ENCODE assay signal across 8 mouse cellular contexts in genomic region chr5:136907587-136907986, GRCm38 (mm10). TPM values are rescaled to one million over a fixed set of nuclear protein-coding genes. Genes with fewer than 3 reads are reported as not detected.
A peak's percentile ranks its signal among the peaks of the same experiment; 100 is the strongest.
DNase-seq lines count a peak whose midpoint lies in the region; ATAC-seq and TF ChIP-seq lines count a peak whose summit lies in the region.

No protein-coding gene starts in this region.

- no peak for TF ChIP-seq POLR2A in spleen, adult 2 months (IDR thresholded peaks at IDR 0.05; ENCODE audit: low read depth, low read length)
- TF ChIP-seq POLR2A in limb, embryonic 14.5 days (IDR thresholded peaks at IDR 0.05; ENCODE audit: borderline replicate concordance, extremely low read depth, insufficient read depth, insufficient read length): no peak

- peak overlapping the region; percentile 64; the same call in 1 of the 2 replicates for H3K9ac ChIP-seq in limb, embryonic 14.5 days (ENCODE audit: low read depth, low read length, severe bottlenecking)
- H3K9ac ChIP-seq in stomach, embryonic 15.5 days: no peak overlapping the region

- peak overlapping the region; percentile 60 for H3K4me3 ChIP-seq in erythroblast, embryonic 14.5 days (replicated peaks)
- H3K4me3 ChIP-seq in spleen, adult 2 months (ENCODE audit: extremely low read depth, insufficient read depth, insufficient read length): peak overlapping the region; percentile 64
- H3K4me3 ChIP-seq in limb, embryonic 14.5 days (replicated peaks; ENCODE audit: low read length): peak overlapping the region; percentile 68
- peak overlapping the region; percentile 70 for H3K4me3 ChIP-seq in stomach, embryonic 15.5 days (replicated peaks)

- peaks cover 7% of the 10 kb centered on the region for H3K4me1 ChIP-seq in erythroblast, embryonic 14.5 days (ENCODE audit: control insufficient read depth)
- H3K4me1 ChIP-seq in spleen, adult 2 months (ENCODE audit: control insufficient read depth, insufficient read depth, insufficient read length): no peaks in the 10 kb centered on the region
- 0 out of 2 replicates have a peak, but pooled peaks cover 3% of the 10 kb centered on the region for H3K4me1 ChIP-seq in limb, embryonic 14.5 days (ENCODE audit: control insufficient read depth, insufficient read depth, low read length)
- H3K4me1 ChIP-seq in stomach, embryonic 15.5 days: peaks cover 6% of the 10 kb centered on the region; the same call in 1 of the 2 replicates

- H3K36me3 ChIP-seq in erythroblast, embryonic 14.5 days (ENCODE audit: control insufficient read depth): no peaks in the 10 kb centered on the region
- H3K36me3 ChIP-seq in spleen, adult 2 months (ENCODE audit: control insufficient read depth, insufficient read depth, low read length): no peaks in the 10 kb centered on the region
- peaks cover 11% of the 10 kb centered on the region for H3K36me3 ChIP-seq in limb, embryonic 14.5 days (ENCODE audit: control insufficient read depth, insufficient read depth, low read length)
- H3K36me3 ChIP-seq in stomach, embryonic 15.5 days: peaks cover 4% of the 10 kb centered on the region; the same call in 1 of the 2 replicates

- no peaks in the 10 kb centered on the region for H3K27me3 ChIP-seq in erythroblast, embryonic 14.5 days (ENCODE audit: control insufficient read depth)
- no peaks in the 10 kb centered on the region for H3K27me3 ChIP-seq in spleen, adult 2 months (ENCODE audit: control insufficient read depth, insufficient read depth, low read length)
- no peaks in the 10 kb centered on the region for H3K27me3 ChIP-seq in limb, embryonic 14.5 days (ENCODE audit: control insufficient read depth, insufficient read depth, low read length)
- no peaks in the 10 kb centered on the region for H3K27me3 ChIP-seq in stomach, embryonic 15.5 days (replicated peaks)

- H3K9me3 ChIP-seq in erythroblast, embryonic 14.5 days (ENCODE audit: control insufficient read depth, low read length): 0 out of 2 replicates have a peak, but pooled peaks cover 2% of the 10 kb centered on the region
- no peaks in the 10 kb centered on the region for H3K9me3 ChIP-seq in limb, embryonic 14.5 days (ENCODE audit: control insufficient read depth, low read length)
- no peaks in the 10 kb centered on the region for H3K9me3 ChIP-seq in stomach, embryonic 15.5 days

- no peak for TF ChIP-seq CTCF in spleen, adult 2 months (IDR thresholded peaks at IDR 0.05; ENCODE audit: extremely low read depth, insufficient read depth, insufficient read length, insufficient replicate concordance)

- WGBS in spleen, adult 2 months: 37% methylated on average over 9 of the region's 9 CpGs
- WGBS in limb, embryonic 14.5 days: 38% methylated on average over 9 of the region's 9 CpGs
- 36% methylated on average over 9 of the region's 9 CpGs for WGBS in stomach, embryonic 15.5 days

- H3K4me2 ChIP-seq in limb, embryonic 14.5 days (replicated peaks; ENCODE audit: low read depth, low read length, severe bottlenecking): peak overlapping the region; percentile 58
- peak overlapping the region; percentile 69 for H3K4me2 ChIP-seq in stomach, embryonic 15.5 days

- no peak for DNase-seq in spleen, adult 2 months (ENCODE audit: low read depth in 1 of 2, low spot score in 2 of 2)
- DNase-seq in spleen, adult 18-20 months: no peak
- no peak for DNase-seq in limb, embryonic 14.5 days (ENCODE audit: low spot score)
- DNase-seq in layer of hippocampus, postnatal 14 days (ENCODE audit: low spot score in 2 of 2): no peak
- no peak for DNase-seq in embryo, embryonic 10.5 days (ENCODE audit: low spot score)

- H3K27ac ChIP-seq in spleen, adult 2 months (ENCODE audit: insufficient read depth, low read length): 0 out of 2 replicates have a peak overlapping the region, but pooled peaks have one; percentile 19
- no peak overlapping the region for H3K27ac ChIP-seq in limb, embryonic 14.5 days (replicated peaks; ENCODE audit: low read depth, low read length)
- H3K27ac ChIP-seq in stomach, embryonic 15.5 days: no peak overlapping the region

- no peak for ATAC-seq in erythroblast, adult 5-6 weeks (replicated peaks; ENCODE audit: low FRiP score, poor library complexity, severe bottlenecking)
- no peak for ATAC-seq in limb, embryonic 14.5 days (ENCODE audit: low FRiP score, low read depth)
- peak; percentile 7; the same call in 1 of the 2 replicates for ATAC-seq in stomach, embryonic 15.5 days (ENCODE audit: insufficient read depth, low FRiP score, low read depth)

RNA-seq across cellular contexts. Expression of gene Ift22, which starts 0.4 kb away (rescaled TPM):
- 0.02 and 0.24 TPM in 2 replicates for polyA plus RNA-seq in erythroblast, embryonic 14.5 days (2012)
- total RNA-seq in erythroblast, adult 5-6 weeks (2015; ENCODE audit: low replicate concordance): 1.7 and 4.8 TPM in 2 replicates
- 0.28 and 1.3 TPM in 2 replicates for total RNA-seq in erythroblast, adult 5-6 weeks (2017; ENCODE audit: low replicate concordance)
- 6.3 and 8.3 TPM in 2 replicates for polyA plus RNA-seq in spleen, adult 2 months (2012; rRNA removed)
- 23.4 and 28.8 TPM in 2 replicates for polyA plus RNA-seq in limb, embryonic 14.5 days (2012; rRNA removed)
- 56.6 and 58.9 TPM in 2 replicates for polyA plus RNA-seq in limb, embryonic 14.5 days (2014; fragmentation: Nextera tagmentation; extraction: Ambion mirVana)
- polyA plus RNA-seq in stomach, embryonic 15.5 days (2015; fragmentation: Nextera tagmentation; extraction: Ambion mirVana): 59.5 and 62.3 TPM in 2 replicates
- 10 to 100 TPM; 78.3 to 99.5 TPM for total RNA-seq in layer of hippocampus, postnatal 14 days (2021)

RNA-seq across cellular contexts. Expression of gene Col26a1, which starts 24.6 kb away (rescaled TPM):
- polyA plus RNA-seq in erythroblast, embryonic 14.5 days (2012): 0.02 TPM in 2 replicates
- total RNA-seq in erythroblast, adult 5-6 weeks (2015; ENCODE audit: low replicate concordance): not detected in 2 replicates
- total RNA-seq in erythroblast, adult 5-6 weeks (2017; ENCODE audit: low replicate concordance): not detected in 2 replicates
- polyA plus RNA-seq in spleen, adult 2 months (2012; rRNA removed): 0.87 and 0.98 TPM in 2 replicates
- 219 and 265 TPM in 2 replicates for polyA plus RNA-seq in limb, embryonic 14.5 days (2012; rRNA removed)
- polyA plus RNA-seq in limb, embryonic 14.5 days (2014; fragmentation: Nextera tagmentation; extraction: Ambion mirVana): 85.5 and 109 TPM in 2 replicates
- polyA plus RNA-seq in stomach, embryonic 15.5 days (2015; fragmentation: Nextera tagmentation; extraction: Ambion mirVana): 20.6 and 25.3 TPM in 2 replicates
- total RNA-seq in layer of hippocampus, postnatal 14 days (2021): 10 to 100 TPM; 12.0 to 13.8 TPM

RNA-seq across cellular contexts. Expression of gene Fis1, which starts 45.5 kb away (rescaled TPM):
- polyA plus RNA-seq in erythroblast, embryonic 14.5 days (2012): 325 and 364 TPM in 2 replicates
- total RNA-seq in erythroblast, adult 5-6 weeks (2015; ENCODE audit: low replicate concordance): 160 and 175 TPM in 2 replicates
- total RNA-seq in erythroblast, adult 5-6 weeks (2017; ENCODE audit: low replicate concordance): 65.3 and 70.5 TPM in 2 replicates
- 130 and 172 TPM in 2 replicates for polyA plus RNA-seq in spleen, adult 2 months (2012; rRNA removed)
- polyA plus RNA-seq in limb, embryonic 14.5 days (2012; rRNA removed): 194 and 225 TPM in 2 replicates
- 284 and 300 TPM in 2 replicates for polyA plus RNA-seq in limb, embryonic 14.5 days (2014; fragmentation: Nextera tagmentation; extraction: Ambion mirVana)
- polyA plus RNA-seq in stomach, embryonic 15.5 days (2015; fragmentation: Nextera tagmentation; extraction: Ambion mirVana): 246 and 259 TPM in 2 replicates
- 100 to 1,000 TPM; 207 to 216 TPM for total RNA-seq in layer of hippocampus, postnatal 14 days (2021)

RNA-seq across cellular contexts. Expression of gene Cldn15, which starts 58.8 kb away (rescaled TPM):
- 0.03 and 0.04 TPM in 2 replicates for polyA plus RNA-seq in erythroblast, embryonic 14.5 days (2012)
- 5.8 and 14.0 TPM in 2 replicates for total RNA-seq in erythroblast, adult 5-6 weeks (2015; ENCODE audit: low replicate concordance)
- total RNA-seq in erythroblast, adult 5-6 weeks (2017; ENCODE audit: low replicate concordance): 11.0 and 19.1 TPM in 2 replicates
- polyA plus RNA-seq in spleen, adult 2 months (2012; rRNA removed): 2.6 and 3.4 TPM in 2 replicates
- 0.60 and 0.74 TPM in 2 replicates for polyA plus RNA-seq in limb, embryonic 14.5 days (2012; rRNA removed)
- polyA plus RNA-seq in limb, embryonic 14.5 days (2014; fragmentation: Nextera tagmentation; extraction: Ambion mirVana): 0.28 TPM in 1 of 2 replicates, not detected in the other
- 8.9 and 10.8 TPM in 2 replicates for polyA plus RNA-seq in stomach, embryonic 15.5 days (2015; fragmentation: Nextera tagmentation; extraction: Ambion mirVana)
- under 1 TPM in 1 of 2 experiments, not detected in 1; 0.28 TPM for total RNA-seq in layer of hippocampus, postnatal 14 days (2021)

Comparison
In these comparisons a context has a peak if more than half of its experiments do, and no peak if none do; other contexts are left out.
1. RNA of gene Col26a1, which starts 24.6 kb away (polyA plus RNA-seq): 85.5 to 265 TPM in limb, embryonic 14.5 days and 20.6 to 25.3 TPM in stomach, embryonic 15.5 days; 0.87 to 0.98 TPM in spleen, adult 2 months and 0.02 TPM in erythroblast, embryonic 14.5 days; every median in the first group is over 10 times any median in the second.
2. Peak in every context shown above with its lines, with median percentiles within 50 percentile points of each other: H3K4me3 ChIP-seq.